Mouse (Mus musculus): Measurements from ENCODE around the gene Cacna1s.

GRCm38 (mm10) chr1:136131603-136132291 lies 79.2 kb downstream of the Cacna1s start:
- TF ChIP-seq CTCF (IDR thresholded peaks at IDR 0.05; ENCODE audit: control insufficient read depth, insufficient read depth, insufficient read length) (no peak), CEBPB (IDR thresholded peaks at IDR 0.05; ENCODE audit: low read depth) (no peak), MAX (IDR thresholded peaks at IDR 0.05) (no peak), USF1 (IDR thresholded peaks at IDR 0.05; ENCODE audit: low read depth) (no peak)
